Mouse (Mus musculus) heart, postnatal 0 days (tissue): ENCODE results near the gene Ibtk.

ENCODE experiments used
- CTCF ChIP-seq: IDR thresholded peaks from 2 replicates; pipeline ENCODE4 v1.5.1; 2016; ENCODE audit warnings: antibody characterized with exemption, control low read depth, low read depth
- EP300 ChIP-seq: IDR thresholded peaks from 2 replicates; pipeline ENCODE4 v1.6.1; 2016; ENCODE audit warnings: antibody characterized with exemption, low read depth

- TF ChIP-seq CTCF: no peak
- TF ChIP-seq EP300: no peak
Observed at GRCm38 (mm10) chr9:85724078-85724477, 25.1 kb downstream of the Ibtk start.
